ENCODE assay signal across 16 mouse cellular contexts in the genomic region with DNA sequence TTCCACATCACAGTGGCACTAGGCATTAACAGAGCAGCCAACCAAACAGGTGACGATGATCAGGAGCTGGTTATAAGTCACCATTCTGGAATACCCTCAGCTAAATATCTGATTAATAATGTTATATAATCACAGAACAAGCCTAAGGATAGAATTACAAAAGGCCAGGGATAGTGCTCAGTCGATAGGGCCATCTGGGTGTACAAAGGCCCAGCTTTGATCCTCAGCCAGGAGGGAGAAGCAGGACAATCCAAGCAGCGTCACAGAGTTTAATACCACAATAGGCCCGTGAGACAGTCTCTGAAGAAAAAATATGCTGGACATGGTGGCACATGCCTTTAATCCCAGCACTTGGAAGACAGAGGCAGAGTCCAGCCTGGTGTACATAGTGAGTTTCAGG. TPM values are rescaled to one million over a fixed set of nuclear protein-coding genes. Genes with fewer than 3 reads are reported as not detected.
DNase-seq lines count a peak whose midpoint lies in the region; ATAC-seq and TF ChIP-seq lines count a peak whose summit lies in the region.
"Had no signal": no experiment of that assay in that cellular context is flagged by ENCODE, and none has a peak within 500 bp of the region (broad histone marks: within the 10 kb centered on the region; RNA-seq: fewer than 3 reads in every experiment).

No protein-coding gene starts in this region.

- TF ChIP-seq POLR2A in heart, adult 2 months (IDR thresholded peaks at IDR 0.05; ENCODE audit: insufficient read depth, low read depth, low read length) = no peak
- no peak for TF ChIP-seq POLR2A in liver, adult 2 months (IDR thresholded peaks at IDR 0.05; ENCODE audit: extremely low read depth, insufficient read depth, low read length)

- peaks cover 3% of the 10 kb centered on the region for H3K4me1 ChIP-seq in heart, adult 2 months (ENCODE audit: control insufficient read depth, insufficient read depth, low read length)
- peaks cover 11% of the 10 kb centered on the region for H3K4me1 ChIP-seq in liver, adult 2 months (ENCODE audit: control insufficient read depth, insufficient read depth, low read length)
- H3K4me1 ChIP-seq in forebrain, postnatal 0 days (ENCODE audit: insufficient read depth) = no peaks in the 10 kb centered on the region
- H3K4me1 ChIP-seq: embryonic facial prominence, embryonic 10.5 days; embryonic facial prominence, embryonic 12.5 days had no signal

- no peak for TF ChIP-seq CTCF in heart, adult 2 months (IDR thresholded peaks at IDR 0.05)
- TF ChIP-seq CTCF in liver, adult 2 months (IDR thresholded peaks at IDR 0.05; ENCODE audit: low read depth, low read length) = no peak
- TF ChIP-seq CTCF in forebrain, postnatal 0 days (IDR thresholded peaks at IDR 0.05; ENCODE audit: low read depth) = no peak

- H3K27ac ChIP-seq in heart, adult 2 months = no peak overlapping the region
- no peak overlapping the region for H3K27ac ChIP-seq in liver, adult 2 months (replicated peaks; ENCODE audit: insufficient read depth, low read depth, low read length)
- no peak overlapping the region for H3K27ac ChIP-seq in forebrain, postnatal 0 days (ENCODE audit: low read depth, low read length)
- H3K27ac ChIP-seq: embryonic facial prominence, embryonic 10.5 days; embryonic facial prominence, embryonic 12.5 days; forebrain, embryonic 13.5 days; forebrain, embryonic 15.5 days had no signal

- no peaks in the 10 kb centered on the region for H3K27me3 ChIP-seq in heart, adult 2 months (ENCODE audit: control insufficient read depth, insufficient read depth, low read length)
- H3K27me3 ChIP-seq in liver, adult 2 months (ENCODE audit: control insufficient read depth, insufficient read depth, low read length) = no peaks in the 10 kb centered on the region
- H3K27me3 ChIP-seq in forebrain, postnatal 0 days (ENCODE audit: insufficient read depth, low read length) = no peaks in the 10 kb centered on the region
- H3K27me3 ChIP-seq: embryonic facial prominence, embryonic 12.5 days; forebrain, embryonic 13.5 days; forebrain, embryonic 15.5 days had no signal

- DNase-seq in heart, adult 11 months = peak; percentile 82
- no peak for DNase-seq in heart, adult 2 months
- DNase-seq in liver, adult 2 months (ENCODE audit: extremely low read depth, low read depth, low spot score) = peak; percentile 55
- DNase-seq in liver = no peak
- no peak for DNase-seq in forebrain, postnatal 0 days
- DNase-seq: adrenal gland, adult 2 months; adrenal gland, postnatal 10 days; adrenal gland, postnatal 25 days; cerebellum, adult 18-20 months; cerebellum, adult 8-10 months; cerebellum, adult 9-11 months; cerebellum, postnatal 14 days had no signal

- ATAC-seq in forebrain, postnatal 0 days = no peak
- ATAC-seq: forebrain, embryonic 13.5 days; forebrain, embryonic 15.5 days had no signal

- H3K4me3 ChIP-seq in heart, adult 2 months = no peak overlapping the region
- no peak overlapping the region for H3K4me3 ChIP-seq in liver, adult 2 months (ENCODE audit: insufficient read depth, low read depth, low read length)
- H3K4me3 ChIP-seq in forebrain, postnatal 0 days (ENCODE audit: low read depth, low read length) = no peak overlapping the region
- H3K4me3 ChIP-seq: embryonic facial prominence, embryonic 10.5 days; embryonic facial prominence, embryonic 12.5 days; forebrain, embryonic 13.5 days; forebrain, embryonic 15.5 days had no signal

- peaks cover 10% of the 10 kb centered on the region for H3K79me2 ChIP-seq in heart, adult 2 months (replicated peaks; ENCODE audit: control insufficient read depth, insufficient read depth, low read length)
- peaks cover 31% of the 10 kb centered on the region; the same call in 1 of the 2 replicates for H3K79me2 ChIP-seq in liver, adult 2 months (ENCODE audit: control insufficient read depth, insufficient read depth, low read length)

- H3K36me3 ChIP-seq in heart, adult 2 months (ENCODE audit: control insufficient read depth, insufficient read depth, low read length) = peaks cover 2% of the 10 kb centered on the region
- H3K36me3 ChIP-seq in liver, adult 2 months (ENCODE audit: control insufficient read depth, insufficient read depth, low read length) = peaks cover 18% of the 10 kb centered on the region
- H3K36me3 ChIP-seq in forebrain, postnatal 0 days (ENCODE audit: insufficient read depth) = 0 out of 2 replicates have a peak, but pooled peaks cover 3% of the 10 kb centered on the region

- intact Hi-C loops in heart, adult 2 months (cut with DNase I) = no loop called here

- H3K9ac ChIP-seq in heart, adult 2 months (ENCODE audit: low read depth, low read length) = no peak overlapping the region
- H3K9ac ChIP-seq in liver, adult 2 months (ENCODE audit: low read depth, low read length) = no peak overlapping the region
- no peak overlapping the region for H3K9ac ChIP-seq in forebrain, postnatal 0 days
- H3K9ac ChIP-seq: embryonic facial prominence, embryonic 12.5 days; forebrain, embryonic 13.5 days; forebrain, embryonic 15.5 days had no signal

- H3K9me3 ChIP-seq in forebrain, postnatal 0 days (ENCODE audit: low read length) = no peaks in the 10 kb centered on the region
- H3K9me3 ChIP-seq: embryonic facial prominence, embryonic 10.5 days; embryonic facial prominence, embryonic 12.5 days; forebrain, embryonic 13.5 days; forebrain, embryonic 15.5 days had no signal

- 50% methylated on average over 4 of the region's 4 CpGs for WGBS in heart, adult 2 months
- WGBS in liver, adult 2 months = 21% methylated on average over 4 of the region's 4 CpGs
- 51% methylated on average over 4 of the region's 4 CpGs for WGBS in forebrain, postnatal 0 days

- no peak overlapping the region for H3K4me2 ChIP-seq in forebrain, postnatal 0 days (ENCODE audit: low read depth)
- H3K4me2 ChIP-seq: embryonic facial prominence, embryonic 12.5 days; forebrain, embryonic 13.5 days; forebrain, embryonic 15.5 days had no signal

- no peak for TF ChIP-seq EP300 in heart, adult 2 months (IDR thresholded peaks at IDR 0.05; ENCODE audit: insufficient read depth, low read depth, low read length)

RNA-seq across cellular contexts. Expression of gene Retreg3, which starts 10.3 kb away (rescaled TPM):
- total RNA-seq in heart, adult 2 months (2021) = 10 to 100 TPM; 28.5 to 31.0 TPM
- polyA plus RNA-seq in heart, adult 2 months (2012; rRNA removed) = 31.8 and 53.1 TPM in 2 replicates
- 46.2 and 46.3 TPM in 2 replicates for total RNA-seq in liver, adult 2 months (2014; rRNA removed)
- 61.2 and 61.5 TPM in 2 replicates for polyA plus RNA-seq in liver, adult 2 months (2012; rRNA removed)
- 53.3 and 59.0 TPM in 2 replicates for total RNA-seq in forebrain, postnatal 0 days (2014; rRNA removed)
- polyA plus RNA-seq in forebrain, postnatal 0 days (2015; fragmentation: Nextera tagmentation; extraction: Ambion mirVana) = 21.0 and 23.2 TPM in 2 replicates

RNA-seq across cellular contexts. Expression of gene Tubg1, which starts 10.4 kb away (rescaled TPM):
- 10 to 100 TPM; 22.7 to 23.6 TPM for total RNA-seq in heart, adult 2 months (2021)
- polyA plus RNA-seq in heart, adult 2 months (2012; rRNA removed) = 14.2 and 17.2 TPM in 2 replicates
- total RNA-seq in liver, adult 2 months (2014; rRNA removed) = 7.6 and 9.2 TPM in 2 replicates
- 11.9 and 17.6 TPM in 2 replicates for polyA plus RNA-seq in liver, adult 2 months (2012; rRNA removed)
- total RNA-seq in forebrain, postnatal 0 days (2014; rRNA removed) = 35.6 and 43.1 TPM in 2 replicates
- 64.8 and 66.6 TPM in 2 replicates for polyA plus RNA-seq in forebrain, postnatal 0 days (2015; fragmentation: Nextera tagmentation; extraction: Ambion mirVana)

RNA-seq across cellular contexts. Expression of gene Psmc3ip, which starts 14.1 kb away (rescaled TPM):
- total RNA-seq in heart, adult 2 months (2021) = 1 to 10 TPM; 1.6 to 2.7 TPM
- 1.1 and 1.3 TPM in 2 replicates for polyA plus RNA-seq in heart, adult 2 months (2012; rRNA removed)
- total RNA-seq in liver, adult 2 months (2014; rRNA removed) = 0.55 and 0.67 TPM in 2 replicates
- 0.20 and 0.39 TPM in 2 replicates for polyA plus RNA-seq in liver, adult 2 months (2012; rRNA removed)
- total RNA-seq in forebrain, postnatal 0 days (2014; rRNA removed) = 9.5 and 13.8 TPM in 2 replicates
- polyA plus RNA-seq in forebrain, postnatal 0 days (2015; fragmentation: Nextera tagmentation; extraction: Ambion mirVana) = 19.2 and 25.7 TPM in 2 replicates

RNA-seq across cellular contexts. Expression of gene Mlx, which starts 22.3 kb away (rescaled TPM):
- total RNA-seq in heart, adult 2 months (2021) = 10 to 100 TPM; 18.1 to 21.3 TPM
- polyA plus RNA-seq in heart, adult 2 months (2012; rRNA removed) = 23.0 and 45.2 TPM in 2 replicates
- 33.5 and 34.4 TPM in 2 replicates for total RNA-seq in liver, adult 2 months (2014; rRNA removed)
- polyA plus RNA-seq in liver, adult 2 months (2012; rRNA removed) = 34.8 and 39.8 TPM in 2 replicates
- total RNA-seq in forebrain, postnatal 0 days (2014; rRNA removed) = 68.0 and 76.5 TPM in 2 replicates
- polyA plus RNA-seq in forebrain, postnatal 0 days (2015; fragmentation: Nextera tagmentation; extraction: Ambion mirVana) = 78.0 and 82.4 TPM in 2 replicates

RNA-seq across cellular contexts. Expression of gene Coasy, which starts 27.0 kb away (rescaled TPM):
- total RNA-seq in heart, adult 2 months (2021) = 10 to 100 TPM; 15.8 to 17.5 TPM
- 22.1 and 24.6 TPM in 2 replicates for polyA plus RNA-seq in heart, adult 2 months (2012; rRNA removed)
- total RNA-seq in liver, adult 2 months (2014; rRNA removed) = 84.0 and 89.9 TPM in 2 replicates
- 182 and 194 TPM in 2 replicates for polyA plus RNA-seq in liver, adult 2 months (2012; rRNA removed)
- total RNA-seq in forebrain, postnatal 0 days (2014; rRNA removed) = 39.3 and 40.7 TPM in 2 replicates
- 39.8 and 40.2 TPM in 2 replicates for polyA plus RNA-seq in forebrain, postnatal 0 days (2015; fragmentation: Nextera tagmentation; extraction: Ambion mirVana)

Comparison
In these comparisons a context has a peak if more than half of its experiments do, and no peak if none do; other contexts are left out.
1. DNase-seq: peak in heart, adult 11 months (single experiment) and liver, adult 2 months (single experiment); none in heart, adult 2 months (0 of 2), liver (single experiment) and forebrain, postnatal 0 days (single experiment).